Mouse (Mus musculus): ENCODE results near the gene Ccdc122. TPM values are rescaled to one million over a fixed set of nuclear protein-coding genes. Genes with fewer than 3 reads are reported as not detected.
A peak's percentile ranks its signal among the peaks of the same experiment; 100 is the strongest.
"Not testable (repeated sequence)": the region's sequence is repeated elsewhere in the genome, so short reads cannot be mapped to it uniquely, and the experiment has no call there.

The Ccdc122 gene
- total and polyA plus RNA-seq, 2 experiments: 1.3 to 6.9 TPM

- no peak overlapping the region for H3K4me3 ChIP-seq (ENCODE audit: insufficient read depth, low read depth, low read length)
- H3K79me2 ChIP-seq (ENCODE audit: control insufficient read depth, insufficient read depth, low read length): no peaks in the 10 kb centered on the region
- H3K9ac ChIP-seq (ENCODE audit: low read depth, low read length): no peak overlapping the region
- no peak for DNase-seq (ENCODE audit: extremely low read depth, low read depth, low spot score)
- H3K36me3 ChIP-seq (ENCODE audit: control insufficient read depth, insufficient read depth, low read length): no peaks in the 10 kb centered on the region
- H3K27ac ChIP-seq (replicated peaks; ENCODE audit: insufficient read depth, low read depth, low read length): no peak overlapping the region
- H3K27me3 ChIP-seq (ENCODE audit: control insufficient read depth, insufficient read depth, low read length): no peaks in the 10 kb centered on the region
- H3K4me1 ChIP-seq (ENCODE audit: control insufficient read depth, insufficient read depth, low read length): no peaks in the 10 kb centered on the region
- 89% methylated on average over 5 of the region's 5 CpGs for WGBS
- TF ChIP-seq POLR2A (IDR thresholded peaks at IDR 0.05; ENCODE audit: extremely low read depth, insufficient read depth, low read length) (no peak), CTCF (IDR thresholded peaks at IDR 0.05; ENCODE audit: low read depth, low read length) (no peak)
These were observed 44.7 kb downstream of the Ccdc122 start for GRCm38 (mm10) chr14:77081248-77081647.

GRCm38 (mm10) chr14:77100285-77100684 lies 63.7 kb downstream of the Ccdc122 start:
- no peaks in the 10 kb centered on the region for H3K36me3 ChIP-seq (ENCODE audit: control insufficient read depth, insufficient read depth, low read length)
- no peak overlapping the region for H3K27ac ChIP-seq (replicated peaks; ENCODE audit: insufficient read depth, low read depth, low read length)
- no peaks in the 10 kb centered on the region for H3K27me3 ChIP-seq (ENCODE audit: control insufficient read depth, insufficient read depth, low read length)
- WGBS: 85% methylated on average over 2 of the region's 2 CpGs
- no peak overlapping the region for H3K4me3 ChIP-seq (ENCODE audit: insufficient read depth, low read depth, low read length)
- no peak for DNase-seq (ENCODE audit: extremely low read depth, low read depth, low spot score)
- no peaks in the 10 kb centered on the region for H3K4me1 ChIP-seq (ENCODE audit: control insufficient read depth, insufficient read depth, low read length)
- no peak for TF ChIP-seq POLR2A (IDR thresholded peaks at IDR 0.05; ENCODE audit: extremely low read depth, insufficient read depth, low read length)
- TF ChIP-seq CTCF (IDR thresholded peaks at IDR 0.05; ENCODE audit: low read depth, low read length): no peak
- no peaks in the 10 kb centered on the region for H3K79me2 ChIP-seq (ENCODE audit: control insufficient read depth, insufficient read depth, low read length)
- H3K9ac ChIP-seq (ENCODE audit: low read depth, low read length): no peak overlapping the region

GRCm38 (mm10) chr14:77110622-77111021 lies 74.0 kb downstream of the Ccdc122 start:
- not testable (repeated sequence) for H3K4me1 ChIP-seq (ENCODE audit: control insufficient read depth, insufficient read depth, low read length); H3K4me3 ChIP-seq (ENCODE audit: insufficient read depth, low read depth, low read length); DNase-seq (ENCODE audit: extremely low read depth, low read depth, low spot score); H3K9ac ChIP-seq (ENCODE audit: low read depth, low read length); H3K27ac ChIP-seq (replicated peaks; ENCODE audit: insufficient read depth, low read depth, low read length); H3K36me3 ChIP-seq (ENCODE audit: control insufficient read depth, insufficient read depth, low read length); H3K27me3 ChIP-seq (ENCODE audit: control insufficient read depth, insufficient read depth, low read length); H3K79me2 ChIP-seq (ENCODE audit: control insufficient read depth, insufficient read depth, low read length)
- 93% methylated on average over 5 of the region's 5 CpGs for WGBS

- WGBS: 91% methylated on average over 5 of the region's 5 CpGs
- no peak for DNase-seq (ENCODE audit: extremely low read depth, low read depth, low spot score)
- TF ChIP-seq POLR2A (IDR thresholded peaks at IDR 0.05; ENCODE audit: extremely low read depth, insufficient read depth, low read length) (no peak), CTCF (IDR thresholded peaks at IDR 0.05; ENCODE audit: low read depth, low read length) (no peak)
- Histone ChIP-seq H3K27me3 (ENCODE audit: control insufficient read depth, insufficient read depth, low read length) (no peaks in the 10 kb centered on the region), H3K79me2 (ENCODE audit: control insufficient read depth, insufficient read depth, low read length) (no peaks in the 10 kb centered on the region), H3K9ac (ENCODE audit: low read depth, low read length) (no peak overlapping the region), H3K36me3 (ENCODE audit: control insufficient read depth, insufficient read depth, low read length) (no peaks in the 10 kb centered on the region), H3K27ac (replicated peaks; ENCODE audit: insufficient read depth, low read depth, low read length) (no peak overlapping the region), H3K4me1 (ENCODE audit: control insufficient read depth, insufficient read depth, low read length) (no peaks in the 10 kb centered on the region), H3K4me3 (ENCODE audit: insufficient read depth, low read depth, low read length) (no peak overlapping the region)
These were observed 94.0 kb downstream of the Ccdc122 start for GRCm38 (mm10) chr14:77130612-77131011.

GRCm38 (mm10) chr14:77136936-77137335 lies 100.4 kb downstream of the Ccdc122 start:
- no peaks in the 10 kb centered on the region for H3K79me2 ChIP-seq (ENCODE audit: control insufficient read depth, insufficient read depth, low read length)
- H3K9ac ChIP-seq (ENCODE audit: low read depth, low read length): no peak overlapping the region
- H3K27me3 ChIP-seq (ENCODE audit: control insufficient read depth, insufficient read depth, low read length): no peaks in the 10 kb centered on the region
- H3K4me1 ChIP-seq (ENCODE audit: control insufficient read depth, insufficient read depth, low read length): no peaks in the 10 kb centered on the region
- H3K4me3 ChIP-seq (ENCODE audit: insufficient read depth, low read depth, low read length): no peak overlapping the region
- no peak for DNase-seq (ENCODE audit: extremely low read depth, low read depth, low spot score)
- 69% methylated on average over 6 of the region's 6 CpGs for WGBS
- H3K36me3 ChIP-seq (ENCODE audit: control insufficient read depth, insufficient read depth, low read length): no peaks in the 10 kb centered on the region
- TF ChIP-seq POLR2A (IDR thresholded peaks at IDR 0.05; ENCODE audit: extremely low read depth, insufficient read depth, low read length): no peak
- TF ChIP-seq CTCF (IDR thresholded peaks at IDR 0.05; ENCODE audit: low read depth, low read length): no peak
- H3K27ac ChIP-seq (replicated peaks; ENCODE audit: insufficient read depth, low read depth, low read length): no peak overlapping the region

GRCm38 (mm10) chr14:77141324-77142282 lies 105.0 kb downstream of the Ccdc122 start:
- DNase-seq (ENCODE audit: extremely low read depth, low read depth, low spot score): peak; percentile 65
- 31% methylated on average over 17 of the region's 17 CpGs for WGBS
- no peak overlapping the region for H3K27ac ChIP-seq (replicated peaks; ENCODE audit: insufficient read depth, low read depth, low read length)

More at GRCm38 (mm10) chr14:77141324-77142282, 105.0 kb downstream of the Ccdc122 start:
- H3K4me1 ChIP-seq (ENCODE audit: control insufficient read depth, insufficient read depth, low read length): no peaks in the 10 kb centered on the region
- no peaks in the 10 kb centered on the region for H3K27me3 ChIP-seq (ENCODE audit: control insufficient read depth, insufficient read depth, low read length)
- peak; percentile 34; the same call in 1 of the 2 replicates for TF ChIP-seq CTCF (IDR thresholded peaks at IDR 0.05; ENCODE audit: low read depth, low read length)
- no peak for TF ChIP-seq POLR2A (IDR thresholded peaks at IDR 0.05; ENCODE audit: extremely low read depth, insufficient read depth, low read length)
- H3K36me3 ChIP-seq (ENCODE audit: control insufficient read depth, insufficient read depth, low read length): no peaks in the 10 kb centered on the region
- H3K4me3 ChIP-seq (ENCODE audit: insufficient read depth, low read depth, low read length): no peak overlapping the region
- H3K9ac ChIP-seq (ENCODE audit: low read depth, low read length): no peak overlapping the region
- H3K79me2 ChIP-seq (ENCODE audit: control insufficient read depth, insufficient read depth, low read length): no peaks in the 10 kb centered on the region

Data from liver, adult 2 months (tissue).